8 mouse cellular contexts compared by ENCODE assay signal in genomic region chr12:20464585-20464984, GRCm38 (mm10).
A peak's percentile ranks its signal among the peaks of the same experiment; 100 is the strongest.
DNase-seq lines count a peak whose midpoint lies in the region; ATAC-seq lines count a peak whose summit lies in the region.
"Not testable (repeated sequence)": the region's sequence is repeated elsewhere in the genome, so short reads cannot be mapped to it uniquely, and the experiment has no call there.

No protein-coding gene starts in this region.

- not testable (repeated sequence) for H3K27me3 ChIP-seq in embryonic facial prominence, embryonic 11.5 days (ENCODE audit: control insufficient read depth, insufficient read depth, low read length); hindbrain, embryonic 11.5 days (ENCODE audit: control insufficient read depth, insufficient read depth, low read length); liver, embryonic 13.5 days

- H3K9ac ChIP-seq in embryonic facial prominence, embryonic 11.5 days (replicated peaks; ENCODE audit: low read length); hindbrain, embryonic 11.5 days (ENCODE audit: low read depth, low read length); liver, embryonic 13.5 days: not testable (repeated sequence)

- not testable (repeated sequence) for H3K36me3 ChIP-seq in embryonic facial prominence, embryonic 11.5 days (replicated peaks; ENCODE audit: control insufficient read depth, insufficient read depth, low read depth, low read length); hindbrain, embryonic 11.5 days (ENCODE audit: control insufficient read depth, insufficient read depth, low read length); liver, embryonic 13.5 days

- H3K9me3 ChIP-seq in embryonic facial prominence, embryonic 11.5 days (replicated peaks; ENCODE audit: control insufficient read depth, low read length); hindbrain, embryonic 11.5 days (ENCODE audit: control insufficient read depth, low read length); liver, embryonic 13.5 days (replicated peaks): not testable (repeated sequence)

- not testable (repeated sequence) for H3K4me1 ChIP-seq in embryonic facial prominence, embryonic 11.5 days (ENCODE audit: control insufficient read depth, insufficient read depth, low read length); hindbrain, embryonic 11.5 days (replicated peaks; ENCODE audit: control insufficient read depth, insufficient read depth, low read length); liver, embryonic 13.5 days (replicated peaks)

- not testable (repeated sequence) for H3K27ac ChIP-seq in embryonic facial prominence, embryonic 11.5 days (replicated peaks; ENCODE audit: low read depth, low read length); hindbrain, embryonic 11.5 days (ENCODE audit: low read depth, low read length); liver, embryonic 13.5 days

- whole genome bisulfite sequencing in embryonic facial prominence, embryonic 11.5 days, result 71% methylated on average over 1 of the region's 1 CpGs
- WGBS in hindbrain, embryonic 11.5 days, result 69% methylated on average over 1 of the region's 1 CpGs
- 26% methylated on average over 1 of the region's 1 CpGs for WGBS in liver, embryonic 13.5 days (ENCODE audit: insufficient replicate concordance)

- peak; percentile 68 for DNase-seq in R1 (ENCODE audit: low read depth, low spot score)
- DNase-seq in brain, adult 2 months (ENCODE audit: low read depth, low spot score), result peak; percentile 18
- peak; percentile 0 for DNase-seq in embryonic facial prominence, embryonic 11.5 days (ENCODE audit: low spot score)
- DNase-seq in hindbrain, embryonic 11.5 days (ENCODE audit: low spot score), result peak; percentile 0
- DNase-seq in kidney, postnatal 10 days, result peak; percentile 9
- DNase-seq in liver, embryonic 13.5 days, result peak; percentile 13
- DNase-seq in neural tube, embryonic 10.5 days (ENCODE audit: extremely low spot score, low spot score), result peak; percentile 10
- DNase-seq in urinary bladder, postnatal 36 days (ENCODE audit: low spot score in 2 of 2), result peak; percentile 2 to 7

- H3K4me2 ChIP-seq in embryonic facial prominence, embryonic 11.5 days (ENCODE audit: low read depth, low read length); hindbrain, embryonic 11.5 days (replicated peaks; ENCODE audit: low read depth, low read length); liver, embryonic 13.5 days: not testable (repeated sequence)

- ATAC-seq in embryonic facial prominence, embryonic 11.5 days (replicated peaks; ENCODE audit: insufficient number of reproducible peaks, low FRiP score, low TSS enrichment, low read depth); hindbrain, embryonic 11.5 days (ENCODE audit: low FRiP score); liver, embryonic 13.5 days (ENCODE audit: low read depth): not testable (repeated sequence)

- not testable (repeated sequence) for H3K4me3 ChIP-seq in embryonic facial prominence, embryonic 11.5 days (ENCODE audit: low read depth, low read length); hindbrain, embryonic 11.5 days (ENCODE audit: low read depth, low read length); liver, embryonic 13.5 days (replicated peaks)

Comparison
In these comparisons a context has a peak if more than half of its experiments do, and no peak if none do; other contexts are left out.
1. DNase-seq: peak in every context shown above with its lines; median percentile 68 in R1; 18 in brain, adult 2 months; 13 in liver, embryonic 13.5 days; 10 in neural tube, embryonic 10.5 days; 9 in kidney, postnatal 10 days; 4 in urinary bladder, postnatal 36 days; 0 in embryonic facial prominence, embryonic 11.5 days; 0 in hindbrain, embryonic 11.5 days.